ENCODE assay signal across 14 mouse cellular contexts in genomic region chr10:122742136-122742535, GRCm38 (mm10).
"Had no signal": no experiment of that assay in that cellular context is flagged by ENCODE, and none has a peak within 500 bp of the region (broad histone marks: within the 10 kb centered on the region; RNA-seq: fewer than 3 reads in every experiment).

No protein-coding gene starts in this region.

- H3K27ac ChIP-seq: limb, embryonic 10.5 days; liver, embryonic 15.5 days; midbrain, embryonic 13.5 days; neural tube, embryonic 12.5 days had no signal

- DNase-seq: kidney, adult 18-20 months; kidney, postnatal 10 days; kidney, postnatal 4 days; lung, adult 2 months; lung, postnatal 36 days; right cerebral cortex, postnatal 4 days had no signal

- H3K36me3 ChIP-seq: limb, embryonic 10.5 days; liver, embryonic 15.5 days; midbrain, embryonic 13.5 days; neural tube, embryonic 12.5 days had no signal

- H3K9ac ChIP-seq: liver, embryonic 15.5 days; midbrain, embryonic 13.5 days; neural tube, embryonic 12.5 days had no signal

- H3K9me3 ChIP-seq: limb, embryonic 10.5 days; liver, embryonic 15.5 days; midbrain, embryonic 13.5 days; neural tube, embryonic 12.5 days had no signal

- H3K4me3 ChIP-seq: left cerebral cortex, adult 2 months; limb, embryonic 10.5 days; liver, embryonic 15.5 days; midbrain, embryonic 13.5 days; myocyte; neural tube, embryonic 12.5 days had no signal

- H3K27me3 ChIP-seq: liver, embryonic 15.5 days; midbrain, embryonic 13.5 days; neural tube, embryonic 12.5 days had no signal

- H3K4me1 ChIP-seq: liver, embryonic 15.5 days had no signal

- ATAC-seq: lung, postnatal 0 days; midbrain, embryonic 13.5 days had no signal

- H3K4me2 ChIP-seq: liver, embryonic 11.5 days; liver, embryonic 15.5 days; midbrain, embryonic 13.5 days; neural tube, embryonic 12.5 days had no signal
